Mouse (Mus musculus) myocyte (in vitro differentiated cells): ENCODE measurements around the gene Igf1r. TPM values are rescaled to one million over a fixed set of nuclear protein-coding genes. Genes with fewer than 3 reads are reported as not detected.
"Not testable (repeated sequence)": the region's sequence is repeated elsewhere in the genome, so short reads cannot be mapped to it uniquely, and the experiment has no call there.

ENCODE experiments used
- H3K27me3 ChIP-seq: one replicate; pipeline ENCODE4 v1.6.1; 2011; ENCODE audit not compliant: control insufficient read depth, insufficient read depth, insufficient read length
- H3K36me3 ChIP-seq: one replicate; pipeline ENCODE4 v1.6.1; 2011; ENCODE audit not compliant: control insufficient read depth, insufficient read depth
- H3K4me2 ChIP-seq: one replicate; pipeline ENCODE4 v1.6.1; 2011; ENCODE audit warnings: low read depth, control low read depth
- H3K4me3 ChIP-seq: one replicate; pipeline ENCODE4 v1.5.1; 2011; ENCODE audit warnings: mild to moderate bottlenecking, control low read depth, moderate library complexity
- H3K79me2 ChIP-seq: one replicate; pipeline ENCODE4 v1.6.1; 2011; ENCODE audit not compliant: control insufficient read depth, insufficient read depth
- H3ac ChIP-seq: one replicate; pipeline ENCODE4 v1.6.1; 2011; ENCODE audit not compliant: control insufficient read depth, insufficient read length
- CEBPB ChIP-seq: IDR thresholded peaks from 2 replicates; pipeline ENCODE4 v1.6.1; 2011; ENCODE audit warnings: mild to moderate bottlenecking, moderate library complexity; ENCODE audit not compliant: poor library complexity, insufficient read depth, severe bottlenecking
- MYOD1 ChIP-seq, 3 experiments: IDR thresholded peaks; one replicate each; pipeline ENCODE4 v1.6.1; 2011; ENCODE audit warnings: control low read depth in 2 of 3, low read depth in 2 of 3, mild to moderate bottlenecking in 2 of 3, moderate library complexity in 1 of 3; ENCODE audit not compliant: insufficient read length in 2 of 3, control insufficient read depth in 1 of 3
- REST ChIP-seq: IDR thresholded peaks from one replicate; pipeline ENCODE4 v1.6.1; 2011; ENCODE audit warnings: mild to moderate bottlenecking, control low read depth, moderate library complexity; ENCODE audit not compliant: insufficient read depth, insufficient read length
- TCF12 ChIP-seq: IDR thresholded peaks from one replicate; pipeline ENCODE4 v1.6.1; 2011; ENCODE audit warnings: mild to moderate bottlenecking, control low read depth; ENCODE audit not compliant: poor library complexity, insufficient read depth, severe bottlenecking
- TCF3 ChIP-seq: IDR thresholded peaks from one replicate; pipeline ENCODE4 v1.6.1; 2011; ENCODE audit warnings: low read depth, control low read depth; ENCODE audit not compliant: insufficient read length
- polyA plus RNA-seq: library from polyadenylated mRNA; unstranded; fragments of >200 nt; fragmentation: generic; extraction: Trizol; gene quantifications from one replicate; pipeline ENCODE4 v1.2.1, GENCODE M21; 2012; ENCODE audit warnings: missing spikeins

Gene Igf1r
- polyA plus RNA-seq, 1 experiment = 7.9 TPM

DNA sequence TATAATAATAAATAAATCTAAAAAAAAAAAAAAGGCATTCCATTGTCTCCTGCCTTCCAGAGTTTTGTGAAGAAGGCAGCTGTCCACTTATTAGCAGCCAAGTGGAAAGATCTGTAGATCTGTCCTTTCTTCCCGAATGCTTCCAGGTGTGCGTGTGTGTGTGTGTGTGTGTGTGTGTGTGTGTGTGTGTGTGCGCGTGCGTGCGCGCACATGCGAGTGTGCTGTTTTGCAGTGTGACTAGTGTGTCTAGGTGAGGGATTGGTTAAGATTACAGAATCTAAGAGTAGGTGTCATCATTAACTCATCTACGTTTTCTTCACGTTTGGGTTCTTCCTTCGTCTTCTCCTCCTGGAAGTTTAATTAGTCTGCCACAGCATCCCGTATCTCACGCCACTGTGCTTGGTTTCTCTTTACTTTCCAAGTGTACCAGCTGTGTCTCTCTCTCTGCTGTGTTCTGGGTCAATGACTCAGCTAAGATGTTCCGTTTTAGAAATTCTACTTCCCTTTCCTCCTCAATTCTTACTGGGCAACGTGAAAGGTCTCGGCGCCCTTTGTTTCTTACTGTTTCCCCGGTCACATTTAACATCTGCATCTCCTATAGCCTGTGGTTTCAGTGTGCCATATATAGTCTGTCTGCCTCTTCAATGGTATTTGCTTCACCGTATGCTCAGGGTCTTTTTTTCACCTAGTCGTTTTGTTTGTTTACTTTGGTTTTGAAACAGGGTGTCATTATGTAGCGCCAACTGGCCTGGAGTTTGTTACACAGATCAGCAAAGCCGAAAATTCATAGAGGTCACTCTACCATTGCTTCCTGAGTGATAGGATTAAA is 329.9 kb downstream of the Igf1r start:
- Histone ChIP-seq H3K4me2 (no peak overlapping the region), H3K79me2 (no peaks in the 10 kb centered on the region)

DNA sequence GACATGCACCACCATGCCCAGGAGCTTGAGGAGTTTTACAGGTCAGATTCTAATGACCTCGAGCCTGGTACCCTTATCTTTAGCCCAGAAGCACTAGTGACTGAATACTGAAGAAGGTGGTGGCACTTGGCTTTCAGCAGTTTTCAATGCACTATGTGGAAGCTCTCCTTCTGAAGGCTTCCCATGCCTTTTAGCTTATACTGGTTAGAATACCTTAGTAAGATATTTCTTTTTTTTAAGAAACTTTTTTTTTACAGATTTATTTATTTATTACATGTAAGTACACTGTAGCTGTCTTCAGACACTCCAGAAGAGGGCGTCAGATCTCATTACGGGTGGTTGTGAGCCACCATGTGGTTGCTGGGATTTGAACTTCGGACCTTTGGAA is 330.5 kb downstream of the Igf1r start:
- not testable (repeated sequence) for H3K79me2 ChIP-seq, H3K4me2 ChIP-seq, H3K36me3 ChIP-seq, H3ac ChIP-seq, H3K4me3 ChIP-seq, H3K27me3 ChIP-seq

More for the DNA sequence above, 329.9 kb downstream of the Igf1r start:
- Histone ChIP-seq H3K36me3 (no peaks in the 10 kb centered on the region), H3K4me3 (no peak overlapping the region), H3ac (no peak overlapping the region), H3K27me3 (no peaks in the 10 kb centered on the region)
- TF ChIP-seq TCF12 (no peak), MYOD1 (IDR thresholded peaks at IDR 0.05; ENCODE audit: control insufficient read depth in 1 of 3, insufficient read length in 2 of 3, low read depth in 2 of 3) (no peak), CEBPB (no peak), REST (no peak), TCF3 (no peak)

Other genes starting within 250 kb of the Igf1r start
- 0.46 TPM for gene Synm, start 193.1 kb upstream of the Igf1r start, polyA plus RNA-seq